25 mouse cellular contexts compared by ENCODE assay signal in the genomic region with DNA sequence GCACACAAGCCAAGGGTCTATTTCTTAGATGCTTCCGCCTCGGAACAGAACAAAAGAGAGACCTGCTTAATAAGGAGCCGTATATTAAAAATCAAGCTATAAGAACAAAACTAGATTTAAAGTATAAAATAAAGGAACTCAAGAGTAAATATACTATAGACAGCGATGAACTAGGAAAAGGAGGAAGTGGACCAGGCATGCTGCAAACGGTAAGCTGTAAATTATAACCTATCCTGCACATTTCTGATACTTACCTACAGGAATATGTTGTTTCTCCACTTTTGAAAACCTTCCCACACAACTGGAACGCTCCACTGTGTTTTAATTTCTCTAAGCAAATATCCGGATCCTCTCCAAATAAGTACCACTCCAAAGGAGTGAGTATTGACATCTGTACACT. TPM values are rescaled to one million over a fixed set of nuclear protein-coding genes. Genes with fewer than 3 reads are reported as not detected.
A peak's percentile ranks its signal among the peaks of the same experiment; 100 is the strongest.
DNase-seq lines count a peak whose midpoint lies in the region; ATAC-seq and TF ChIP-seq lines count a peak whose summit lies in the region.
"Had no signal": no experiment of that assay in that cellular context is flagged by ENCODE, and none has a peak within 500 bp of the region (broad histone marks: within the 10 kb centered on the region; RNA-seq: fewer than 3 reads in every experiment).

No protein-coding gene starts in this region.

- no peak for DNase-seq in lung, postnatal 4 days
- DNase-seq in lung, postnatal 25 days (ENCODE audit: low spot score): peak; percentile 28
- no peak for DNase-seq in lung, postnatal 14 days
- DNase-seq in MEL (ENCODE audit: low read depth, low spot score): peak; percentile 50
- no peak for DNase-seq in heart, adult 2 months
- DNase-seq: adrenal gland, adult 8-10 months; adrenal gland, postnatal 14 days; adrenal gland, postnatal 36 days; B cell, adult 2 months; cerebellum, adult 11-12 months; cerebellum, adult 2 months; cerebellum, adult 9-10 months; cerebellum, postnatal 10 days; cerebellum, postnatal 25 days; forebrain, postnatal 0 days had no signal

- ATAC-seq in lung, embryonic 16.5 days (ENCODE audit: low read depth): no peak
- ATAC-seq: activated CD4-positive, CD25-positive, alpha-beta regulatory T cell, adult 4 months; CD4-positive, CD25-positive, alpha-beta regulatory T cell, adult 4 months; forebrain, embryonic 13.5 days; forebrain, embryonic 15.5 days; forebrain, postnatal 0 days; Patski had no signal

- 73% methylated on average over 7 of the region's 7 CpGs for WGBS in lung, embryonic 16.5 days
- WGBS in heart, adult 2 months: 90% methylated on average over 7 of the region's 7 CpGs

- no peak overlapping the region for H3K9ac ChIP-seq in lung, embryonic 16.5 days (ENCODE audit: low read length)
- no peak overlapping the region for H3K9ac ChIP-seq in MEL (ENCODE audit: control insufficient read depth, low read depth, low read length, poor library complexity, severe bottlenecking)
- H3K9ac ChIP-seq in heart, adult 2 months (ENCODE audit: low read depth, low read length): no peak overlapping the region
- H3K9ac ChIP-seq: embryonic facial prominence, embryonic 12.5 days; forebrain, embryonic 13.5 days; forebrain, embryonic 15.5 days; forebrain, postnatal 0 days had no signal

- peaks cover 13% of the 10 kb centered on the region for H3K79me2 ChIP-seq in MEL (ENCODE audit: control insufficient read depth, insufficient read depth, low read length, poor library complexity)
- H3K79me2 ChIP-seq in heart, adult 2 months (replicated peaks; ENCODE audit: control insufficient read depth, insufficient read depth, low read length): 0 out of 2 replicates have a peak, but pooled peaks cover 1% of the 10 kb centered on the region

- no peaks in the 10 kb centered on the region for H3K9me3 ChIP-seq in lung, embryonic 16.5 days (ENCODE audit: control insufficient read depth, low read length)
- no peaks in the 10 kb centered on the region for H3K9me3 ChIP-seq in MEL (replicated peaks; ENCODE audit: insufficient read depth, low read length)
- H3K9me3 ChIP-seq: embryonic facial prominence, embryonic 10.5 days; embryonic facial prominence, embryonic 12.5 days; forebrain, embryonic 13.5 days; forebrain, embryonic 15.5 days; G1E had no signal

- no peaks in the 10 kb centered on the region for H3K36me3 ChIP-seq in lung, embryonic 16.5 days (ENCODE audit: control insufficient read depth, insufficient read depth, low read length)
- peaks cover 2 to 15% of the 10 kb centered on the region in 2 experiments for H3K36me3 ChIP-seq in MEL (ENCODE audit: control insufficient read depth in 1 of 2, insufficient read depth in 2 of 2, low read length in 2 of 2)
- H3K36me3 ChIP-seq in heart, adult 2 months (ENCODE audit: control insufficient read depth, insufficient read depth, low read length): peaks cover 16% of the 10 kb centered on the region

- no peak for TF ChIP-seq CTCF in MEL (IDR thresholded peaks at IDR 0.05 in 2 of 3, conservative IDR thresholded peaks at IDR 0.05 in 1 of 3; ENCODE audit: control insufficient read depth in 1 of 3, insufficient read depth in 1 of 3, low read depth in 2 of 3, low read length in 3 of 3, poor library complexity in 1 of 3, severe bottlenecking in 1 of 3)
- TF ChIP-seq CTCF in heart, adult 2 months (IDR thresholded peaks at IDR 0.05): no peak

- TF ChIP-seq RAD21 in MEL (IDR thresholded peaks at IDR 0.05; ENCODE audit: low read depth, low read length): no peak

- H3K27ac ChIP-seq in lung, embryonic 16.5 days (ENCODE audit: low read length): 0 out of 2 replicates have a peak overlapping the region, but pooled peaks have one; percentile 10
- peak overlapping the region; percentile 36 for H3K27ac ChIP-seq in MEL (ENCODE audit: control insufficient read depth, low read depth, low read length)
- H3K27ac ChIP-seq in heart, adult 2 months: no peak overlapping the region
- H3K27ac ChIP-seq: embryonic facial prominence, embryonic 10.5 days; embryonic facial prominence, embryonic 12.5 days; forebrain, embryonic 13.5 days; forebrain, embryonic 15.5 days had no signal

- no peak overlapping the region for H3K4me3 ChIP-seq in lung, embryonic 16.5 days (ENCODE audit: low read length)
- H3K4me3 ChIP-seq in MEL (ENCODE audit: control insufficient read depth in 1 of 2, insufficient read depth in 1 of 2, low read depth in 2 of 2, low read length in 2 of 2): no peak overlapping the region
- H3K4me3 ChIP-seq in heart, adult 2 months: no peak overlapping the region
- H3K4me3 ChIP-seq: embryonic facial prominence, embryonic 10.5 days; embryonic facial prominence, embryonic 12.5 days; forebrain, embryonic 13.5 days; forebrain, embryonic 15.5 days had no signal

- peaks cover 10% of the 10 kb centered on the region for H3K4me1 ChIP-seq in lung, embryonic 16.5 days (replicated peaks; ENCODE audit: control insufficient read depth, insufficient read depth, low read length)
- H3K4me1 ChIP-seq in MEL (ENCODE audit: control insufficient read depth in 1 of 2, insufficient read depth in 2 of 2, low read length in 2 of 2): peaks cover 4 to 6% of the 10 kb centered on the region in 2 experiments
- no peaks in the 10 kb centered on the region; the same call in 1 of the 2 replicates for H3K4me1 ChIP-seq in heart, adult 2 months (ENCODE audit: control insufficient read depth, insufficient read depth, low read length)
- H3K4me1 ChIP-seq: embryonic facial prominence, embryonic 10.5 days; embryonic facial prominence, embryonic 12.5 days had no signal

- TF ChIP-seq EP300 in MEL (IDR thresholded peaks at IDR 0.05; ENCODE audit: low read depth in 1 of 2, low read length in 2 of 2): peak; percentile 52 to 76
- TF ChIP-seq EP300 in heart, adult 2 months (IDR thresholded peaks at IDR 0.05; ENCODE audit: insufficient read depth, low read depth, low read length): no peak

- intact Hi-C loops in heart, adult 2 months (cut with DNase I): no loop called here

- H3K4me2 ChIP-seq in lung, embryonic 16.5 days (ENCODE audit: low read depth, low read length): no peak overlapping the region
- H3K4me2 ChIP-seq: embryonic facial prominence, embryonic 12.5 days; forebrain, embryonic 13.5 days; forebrain, embryonic 15.5 days had no signal

- TF ChIP-seq POLR2A in MEL (IDR thresholded peaks at IDR 0.05; ENCODE audit: control insufficient read depth in 1 of 2, insufficient read depth in 1 of 2, low read depth in 1 of 2, low read length in 2 of 2, poor library complexity in 1 of 2): no peak
- TF ChIP-seq POLR2A in heart, adult 2 months (IDR thresholded peaks at IDR 0.05; ENCODE audit: insufficient read depth, low read depth, low read length): no peak

- no peaks in the 10 kb centered on the region for H3K27me3 ChIP-seq in lung, embryonic 16.5 days (ENCODE audit: control insufficient read depth, insufficient read depth, low read depth, low read length)
- H3K27me3 ChIP-seq in MEL (ENCODE audit: control insufficient read depth in 1 of 2, insufficient read depth in 2 of 2, low read length in 2 of 2): no peaks in the 10 kb centered on the region
- no peaks in the 10 kb centered on the region for H3K27me3 ChIP-seq in heart, adult 2 months (ENCODE audit: control insufficient read depth, insufficient read depth, low read length)
- H3K27me3 ChIP-seq: CH12.LX; embryonic facial prominence, embryonic 12.5 days; forebrain, embryonic 13.5 days; forebrain, embryonic 15.5 days; Patski had no signal

TF ChIP-seq in MEL, 35 proteins besides CTCF, POLR2A, EP300 and RAD21:
- TF ChIP-seq UBTF (IDR thresholded peaks at IDR 0.05; ENCODE audit: borderline replicate concordance, insufficient read depth, low read depth, low read length) (no peak), ELF1 (IDR thresholded peaks at IDR 0.05; ENCODE audit: low read depth, low read length) (peak; percentile 26; the same call in 1 of the 2 replicates), MYC (IDR thresholded peaks at IDR 0.05; ENCODE audit: low read depth, low read length) (peak; percentile 42; the same call in 1 of the 2 replicates), CHD1 (IDR thresholded peaks at IDR 0.05; ENCODE audit: low read depth, low read length) (no peak), TCF12 (IDR thresholded peaks at IDR 0.05; ENCODE audit: low read depth, low read length) (peak; percentile 50; the same call in 1 of the 2 replicates), TAL1 (IDR thresholded peaks at IDR 0.05; ENCODE audit: low read length) (peak; percentile 42), RCOR1 (IDR thresholded peaks at IDR 0.05; ENCODE audit: low read depth, low read length) (no peak; the same call in 1 of the 2 replicates), GABPA (IDR thresholded peaks at IDR 0.05; ENCODE audit: low read depth, low read length) (no peak), MXI1 (IDR thresholded peaks at IDR 0.05; ENCODE audit: low read depth, low read length) (no peak), ETS1 (IDR thresholded peaks at IDR 0.05; ENCODE audit: low read depth, low read length) (0 out of 2 replicates have a peak, but pooled peaks have one; percentile 35), JUND (IDR thresholded peaks at IDR 0.05; ENCODE audit: low read depth, low read length) (no peak), USF1 (IDR thresholded peaks at IDR 0.05; ENCODE audit: low read depth, low read length) (no peak), GATA1 (IDR thresholded peaks at IDR 0.05; ENCODE audit: low read depth, low read length) (peak; percentile 66)

RNA-seq across cellular contexts. Expression of gene Ubr1, which starts 7.4 kb away (rescaled TPM):
- polyA plus RNA-seq in lung, embryonic 16.5 days (2015; fragmentation: Nextera tagmentation; extraction: Ambion mirVana): 33.5 and 33.7 TPM in 2 replicates
- 11.4 and 12.8 TPM in 2 replicates for total RNA-seq in MEL (2012; rRNA removed)
- 10 to 100 TPM in 1 of 2 experiments, not detected in 1; 27.8 TPM for polyA plus RNA-seq in MEL (2012; ENCODE audit: insufficient read depth in 1 of 2, insufficient read length in 2 of 2, low read depth in 1 of 2, low replicate concordance in 2 of 2, missing spikeins in 1 of 2)
- total RNA-seq in heart, adult 2 months (2021): 10 to 100 TPM; 20.2 to 20.3 TPM
- 18.1 and 28.8 TPM in 2 replicates for polyA plus RNA-seq in heart, adult 2 months (2012; rRNA removed)

RNA-seq across cellular contexts. Expression of gene Tmem62, which starts 13.7 kb away (rescaled TPM):
- polyA plus RNA-seq in lung, embryonic 16.5 days (2015; fragmentation: Nextera tagmentation; extraction: Ambion mirVana): 4.6 and 5.6 TPM in 2 replicates
- total RNA-seq in MEL (2012; rRNA removed): 1.8 and 2.0 TPM in 2 replicates
- polyA plus RNA-seq in MEL (2012; ENCODE audit: insufficient read depth in 1 of 2, insufficient read length in 2 of 2, low read depth in 1 of 2, low replicate concordance in 2 of 2, missing spikeins in 1 of 2): 1 to 10 TPM in 1 of 2 experiments, not detected in 1; 2.9 TPM
- 1 to 10 TPM; 3.1 to 3.6 TPM for total RNA-seq in heart, adult 2 months (2021)
- 5.1 and 8.2 TPM in 2 replicates for polyA plus RNA-seq in heart, adult 2 months (2012; rRNA removed)

RNA-seq across cellular contexts. Expression of gene Ccndbp1, which starts 45.1 kb away (rescaled TPM):
- 45.3 and 49.4 TPM in 2 replicates for polyA plus RNA-seq in lung, embryonic 16.5 days (2015; fragmentation: Nextera tagmentation; extraction: Ambion mirVana)
- total RNA-seq in MEL (2012; rRNA removed): 24.6 and 25.7 TPM in 2 replicates
- polyA plus RNA-seq in MEL (2012; ENCODE audit: insufficient read depth in 1 of 2, insufficient read length in 2 of 2, low read depth in 1 of 2, low replicate concordance in 2 of 2, missing spikeins in 1 of 2): 100 to 1,000 TPM in 1 of 2 experiments, 10 to 100 TPM in 1; 26.1 to 250 TPM
- 10 to 100 TPM; 27.8 to 44.4 TPM for total RNA-seq in heart, adult 2 months (2021)
- 29.7 and 37.6 TPM in 2 replicates for polyA plus RNA-seq in heart, adult 2 months (2012; rRNA removed)

Comparison
In these comparisons a context has a peak if more than half of its experiments do, and no peak if none do; other contexts are left out.
1. DNase-seq: peak in lung, postnatal 25 days (single experiment) and MEL (single experiment); none in lung, postnatal 4 days (0 of 2), lung, postnatal 14 days (single experiment) and heart, adult 2 months (0 of 2).